Mouse (Mus musculus) stomach, postnatal 0 days (tissue): ENCODE data around the gene Grm1.

Experiments
- CTCF ChIP-seq: IDR thresholded peaks from 2 replicates; pipeline ENCODE4 v1.5.1; 2016; ENCODE audit warnings: antibody characterized with exemption, low read depth, mild to moderate bottlenecking, moderate library complexity
- EP300 ChIP-seq: optimal IDR thresholded peaks from 2 replicates; pipeline ENCODE3; 2016; ENCODE audit warnings: antibody characterized with exemption

DNA sequence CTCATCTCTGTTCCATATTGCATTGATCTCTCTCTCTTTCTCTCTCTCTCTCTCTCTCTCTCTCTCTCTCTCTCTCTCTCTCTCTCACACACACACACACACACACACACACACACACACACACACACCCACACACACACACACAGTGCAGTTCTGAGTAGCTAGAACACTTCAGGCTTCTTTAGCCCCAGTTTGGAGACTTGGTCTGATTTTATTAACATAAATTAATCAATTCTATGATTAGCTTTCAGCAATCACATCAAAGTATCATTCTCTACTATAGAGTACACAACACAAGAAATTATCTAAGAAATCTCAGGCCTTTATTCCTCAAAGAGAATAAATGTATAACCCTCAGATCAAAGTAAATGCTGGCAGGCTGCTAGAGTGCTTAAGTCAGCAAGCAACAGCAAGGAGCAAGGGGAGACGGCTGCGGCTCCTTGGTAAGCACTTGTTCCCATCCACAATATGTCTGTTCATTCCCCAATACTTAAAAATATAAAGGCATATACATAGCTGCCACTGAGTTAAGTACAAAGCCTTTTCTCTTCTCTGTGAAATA, 63.1 kb downstream of the Grm1 start:
- TF ChIP-seq EP300 (no peak), CTCF (no peak)
